Mouse (Mus musculus): ENCODE measurements around the gene Arl4a.

The Arl4a gene

GRCm38 (mm10) chr12:40008459-40008858, 29.4 kb downstream of the Arl4a start:
- DNase-seq (ENCODE audit: low spot score in 2 of 2) = no peak

- DNase-seq (ENCODE audit: low spot score in 2 of 2) = no peak
Observed at GRCm38 (mm10) chr12:40004766-40005165, 33.1 kb downstream of the Arl4a start.

GRCm38 (mm10) chr12:39998853-39999195, 39.0 kb downstream of the Arl4a start:
- DNase-seq (ENCODE audit: low spot score in 2 of 2) = no peak

GRCm38 (mm10) chr12:39998070-39998852, 39.6 kb downstream of the Arl4a start:
- DNase-seq (ENCODE audit: low spot score in 2 of 2) = no peak

GRCm38 (mm10) chr12:39997651-39998050, 40.2 kb downstream of the Arl4a start:
- no peak for DNase-seq (ENCODE audit: low spot score in 2 of 2)

- no peak for DNase-seq (ENCODE audit: low spot score in 2 of 2)
Observed at GRCm38 (mm10) chr12:39996015-39996414, 41.8 kb downstream of the Arl4a start.

GRCm38 (mm10) chr12:39995609-39996008, 42.2 kb downstream of the Arl4a start:
- no peak for DNase-seq (ENCODE audit: low spot score in 2 of 2)

GRCm38 (mm10) chr12:39992767-39993302, 45.0 kb downstream of the Arl4a start:
- no peak for DNase-seq (ENCODE audit: low spot score in 2 of 2)

- DNase-seq (ENCODE audit: low spot score in 2 of 2) = no peak
Observed at GRCm38 (mm10) chr12:39990830-39991780, 46.7 kb downstream of the Arl4a start.

GRCm38 (mm10) chr12:39989136-39989535, 48.7 kb downstream of the Arl4a start:
- DNase-seq (ENCODE audit: low spot score in 2 of 2) = no peak

GRCm38 (mm10) chr12:39987177-39987576, 50.6 kb downstream of the Arl4a start:
- no peak for DNase-seq (ENCODE audit: low spot score in 2 of 2)

- DNase-seq (ENCODE audit: low spot score in 2 of 2) = no peak
Observed at GRCm38 (mm10) chr12:39985639-39986038, 52.2 kb downstream of the Arl4a start.

- no peak for DNase-seq (ENCODE audit: low spot score in 2 of 2)
Observed at GRCm38 (mm10) chr12:39979792-39980191, 58.0 kb downstream of the Arl4a start.

- no peak for DNase-seq (ENCODE audit: low spot score in 2 of 2)
Observed at GRCm38 (mm10) chr12:39979066-39979465, 58.8 kb downstream of the Arl4a start.

GRCm38 (mm10) chr12:39977996-39978590, 59.7 kb downstream of the Arl4a start:
- no peak for DNase-seq (ENCODE audit: low spot score in 2 of 2)

- no peak for DNase-seq (ENCODE audit: low spot score in 2 of 2)
Observed at GRCm38 (mm10) chr12:39976426-39976825, 61.4 kb downstream of the Arl4a start.

- DNase-seq (ENCODE audit: low spot score in 2 of 2) = no peak
Observed at GRCm38 (mm10) chr12:39975829-39976340, 61.9 kb downstream of the Arl4a start.

- no peak for DNase-seq (ENCODE audit: low spot score in 2 of 2)
Observed at GRCm38 (mm10) chr12:39974977-39975583, 62.7 kb downstream of the Arl4a start.

GRCm38 (mm10) chr12:39974273-39974672, 63.6 kb downstream of the Arl4a start:
- no peak for DNase-seq (ENCODE audit: low spot score in 2 of 2)

- no peak for DNase-seq (ENCODE audit: low spot score in 2 of 2)
Observed at GRCm38 (mm10) chr12:39969500-39969899, 68.3 kb downstream of the Arl4a start.

- no peak for DNase-seq (ENCODE audit: low spot score in 2 of 2)
Observed at GRCm38 (mm10) chr12:39968109-39968508, 69.7 kb downstream of the Arl4a start.
